Mouse (Mus musculus): ENCODE data around the gene Nol10.

- TF ChIP-seq CTCF (IDR thresholded peaks at IDR 0.05; ENCODE audit: borderline replicate concordance, extremely low read depth, insufficient read depth, insufficient read length) (no peak), POLR2A (IDR thresholded peaks at IDR 0.05; ENCODE audit: borderline replicate concordance, extremely low read depth, insufficient read depth, insufficient read length, poor library complexity, severe bottlenecking) (no peak)
These were observed 88.2 kb downstream of the Nol10 start for GRCm38 (mm10) chr12:17436471-17436870.
